Mouse (Mus musculus): ENCODE results near the gene Prr36. TPM values are rescaled to one million over a fixed set of nuclear protein-coding genes. Genes with fewer than 3 reads are reported as not detected.

Prr36 gene
- polyA plus RNA-seq, 1 experiment from 2014 or later, result 0.12 TPM

DNA sequence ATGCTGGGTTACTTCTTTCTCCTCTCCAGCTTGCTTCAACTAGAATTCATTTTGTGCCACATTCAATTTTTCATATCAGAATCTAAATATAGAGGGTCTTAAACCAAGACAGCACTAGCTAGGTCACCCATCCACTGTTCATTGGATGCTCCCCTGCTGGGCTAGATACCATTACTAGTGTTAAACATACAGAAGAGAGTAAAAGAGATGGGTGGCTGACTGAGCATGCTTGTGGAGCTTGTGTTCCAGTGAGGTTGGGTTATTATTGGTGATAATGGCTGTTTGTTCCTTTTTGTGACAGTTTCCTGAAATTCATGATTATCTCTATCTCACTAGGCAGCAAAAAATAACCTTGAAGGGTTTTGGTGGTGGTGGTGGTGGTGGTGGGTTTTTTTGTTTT lies 4.8 kb upstream of the Prr36 start:
- no peak overlapping the region for H3K27ac ChIP-seq (ENCODE audit: low read depth)
- H3K9me3 ChIP-seq (ENCODE audit: low read length), result no peaks in the 10 kb centered on the region
- peaks cover 7% of the 10 kb centered on the region; the same call in 1 of the 2 replicates for H3K4me1 ChIP-seq (ENCODE audit: insufficient read depth)
- peaks cover 27% of the 10 kb centered on the region for H3K27me3 ChIP-seq (ENCODE audit: insufficient read depth, low read length)
- ATAC-seq, result no peak
- no peak for DNase-seq
- no peaks in the 10 kb centered on the region for H3K36me3 ChIP-seq (replicated peaks; ENCODE audit: insufficient read depth, low read length)
- no peak overlapping the region for H3K4me2 ChIP-seq (ENCODE audit: low read depth, low read length)
- no peak for TF ChIP-seq EP300 (IDR thresholded peaks at IDR 0.05; ENCODE audit: low read depth)
- no peak for TF ChIP-seq CTCF (IDR thresholded peaks at IDR 0.05; ENCODE audit: low read depth)
- no peak overlapping the region for H3K4me3 ChIP-seq (ENCODE audit: low read depth, low read length)
- H3K9ac ChIP-seq (replicated peaks), result no peak overlapping the region

GRCm38 (mm10) chr8:4219617-4220016 lies 2.4 kb upstream of the Prr36 start:
- WGBS (ENCODE audit: insufficient replicate concordance), result 85% methylated on average over 3 of the region's 3 CpGs
- TF ChIP-seq EP300 (IDR thresholded peaks at IDR 0.05; ENCODE audit: low read depth) (no peak), CTCF (IDR thresholded peaks at IDR 0.05; ENCODE audit: low read depth) (no peak)
- ATAC-seq, result no peak

DNA sequence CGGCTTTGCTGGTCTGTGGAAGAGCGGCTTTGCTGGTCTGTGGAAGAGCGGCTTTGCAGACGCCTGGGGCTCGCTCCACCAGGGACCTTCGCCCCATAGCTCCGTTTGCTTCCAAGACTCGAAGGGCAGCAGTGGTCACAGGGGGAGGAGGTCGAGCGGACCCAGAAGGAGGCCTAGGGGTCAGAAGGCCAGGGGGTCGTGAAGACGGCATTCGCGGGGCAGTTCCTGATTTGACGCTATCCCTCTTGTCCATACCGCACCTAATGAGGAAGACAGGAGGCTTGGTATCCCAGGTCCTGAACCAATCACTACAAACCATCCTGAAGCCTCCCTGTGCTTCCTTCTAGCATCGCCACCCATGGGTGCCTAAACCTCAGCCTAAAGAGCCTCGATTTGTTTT lies 963 bp downstream of the Prr36 start:
- Histone ChIP-seq H3K9ac (replicated peaks) (no peak overlapping the region), H3K36me3 (replicated peaks; ENCODE audit: insufficient read depth, low read length) (no peaks in the 10 kb centered on the region), H3K27ac (ENCODE audit: low read depth) (no peak overlapping the region), H3K4me2 (ENCODE audit: low read depth, low read length) (no peak overlapping the region), H3K27me3 (ENCODE audit: insufficient read depth, low read length) (peaks cover 46% of the 10 kb centered on the region), H3K9me3 (ENCODE audit: low read length) (no peaks in the 10 kb centered on the region), H3K4me3 (ENCODE audit: low read depth, low read length) (peak overlapping the region; percentile 40; the same call in 1 of the 2 replicates), H3K4me1 (ENCODE audit: insufficient read depth) (peaks cover 28% of the 10 kb centered on the region)
- WGBS (ENCODE audit: insufficient replicate concordance), result 21% methylated on average over 18 of the region's 18 CpGs
- ATAC-seq, result no peak
- TF ChIP-seq EP300 (IDR thresholded peaks at IDR 0.05; ENCODE audit: low read depth) (no peak), CTCF (IDR thresholded peaks at IDR 0.05; ENCODE audit: low read depth) (no peak)
- no peak for DNase-seq

More at GRCm38 (mm10) chr8:4219617-4220016, 2.4 kb upstream of the Prr36 start:
- Histone ChIP-seq H3K4me3 (ENCODE audit: low read depth, low read length) (no peak overlapping the region), H3K36me3 (replicated peaks; ENCODE audit: insufficient read depth, low read length) (no peaks in the 10 kb centered on the region), H3K9me3 (ENCODE audit: low read length) (no peaks in the 10 kb centered on the region), H3K27me3 (ENCODE audit: insufficient read depth, low read length) (peaks cover 37% of the 10 kb centered on the region), H3K4me2 (ENCODE audit: low read depth, low read length) (no peak overlapping the region), H3K4me1 (ENCODE audit: insufficient read depth) (peaks cover 14% of the 10 kb centered on the region; the same call in 1 of the 2 replicates), H3K27ac (ENCODE audit: low read depth) (no peak overlapping the region), H3K9ac (replicated peaks) (no peak overlapping the region)
- no peak for DNase-seq

GRCm38 (mm10) chr8:4214006-4214980 lies 3.0 kb downstream of the Prr36 start:
- Histone ChIP-seq H3K36me3 (replicated peaks; ENCODE audit: insufficient read depth, low read length) (no peaks in the 10 kb centered on the region), H3K4me1 (ENCODE audit: insufficient read depth) (peaks cover 28% of the 10 kb centered on the region), H3K9me3 (ENCODE audit: low read length) (no peaks in the 10 kb centered on the region), H3K27ac (ENCODE audit: low read depth) (no peak overlapping the region), H3K9ac (replicated peaks) (no peak overlapping the region), H3K4me2 (ENCODE audit: low read depth, low read length) (peak overlapping the region; percentile 71), H3K27me3 (ENCODE audit: insufficient read depth, low read length) (peaks cover 46% of the 10 kb centered on the region), H3K4me3 (ENCODE audit: low read depth, low read length) (peak overlapping the region; percentile 45)
- DNase-seq (peak; percentile 72), ATAC-seq (peak; percentile 77)
- TF ChIP-seq EP300 (IDR thresholded peaks at IDR 0.05; ENCODE audit: low read depth) (no peak), CTCF (IDR thresholded peaks at IDR 0.05; ENCODE audit: low read depth) (no peak)
- WGBS (ENCODE audit: insufficient replicate concordance), result 6% methylated on average over 33 of the region's 33 CpGs

DNA sequence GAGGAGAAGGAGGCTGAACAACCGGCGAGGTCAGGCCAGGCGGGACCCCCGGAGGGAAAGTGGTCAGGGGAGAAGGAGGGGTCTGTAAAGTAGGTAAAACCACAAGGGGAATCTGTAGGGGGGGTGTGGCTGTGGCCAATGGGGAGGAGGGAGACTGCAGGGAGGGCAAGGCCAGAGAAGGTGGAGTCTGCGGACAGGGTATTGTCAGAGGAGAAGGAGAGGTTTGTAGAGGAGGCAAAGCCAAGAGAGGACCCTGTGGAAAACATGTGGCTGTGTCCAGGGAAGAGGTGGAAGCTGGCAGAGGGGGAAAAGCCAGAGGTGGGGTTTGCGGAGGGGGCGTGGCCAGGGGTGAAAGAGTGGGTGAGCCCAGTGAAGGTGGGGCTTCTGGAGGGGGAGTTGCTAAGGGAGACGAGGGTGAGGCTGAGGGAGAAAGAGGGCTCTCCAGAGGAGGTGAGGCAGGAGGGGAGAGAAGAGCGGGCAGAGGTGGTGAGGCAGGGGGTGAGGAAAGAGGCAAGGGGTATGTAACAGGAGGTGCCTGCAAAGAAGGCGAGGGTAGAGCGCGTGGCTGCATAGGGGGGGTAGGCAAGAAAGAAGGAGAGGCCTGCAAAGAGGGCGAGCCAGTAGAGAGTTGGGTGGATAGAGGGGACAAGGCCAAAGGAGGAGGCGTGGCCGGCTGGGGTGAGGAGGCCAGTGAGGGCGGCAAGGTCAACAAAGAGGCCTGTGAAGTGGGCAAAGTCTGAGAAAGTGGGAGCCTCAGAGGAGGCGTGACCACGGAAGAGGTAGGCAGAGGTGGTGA lies 3.9 kb downstream of the Prr36 start:
- ATAC-seq (peak; percentile 60), DNase-seq (peak; percentile 59)
- peak overlapping the region; percentile 71 for H3K4me2 ChIP-seq (ENCODE audit: low read depth, low read length)
- H3K9ac ChIP-seq (replicated peaks), result peak overlapping the region; percentile 57; the same call in 1 of the 2 replicates
- peaks cover 28% of the 10 kb centered on the region for H3K4me1 ChIP-seq (ENCODE audit: insufficient read depth)
- peak overlapping the region; percentile 45 for H3K4me3 ChIP-seq (ENCODE audit: low read depth, low read length)
- H3K9me3 ChIP-seq (ENCODE audit: low read length), result no peaks in the 10 kb centered on the region
- TF ChIP-seq EP300 (IDR thresholded peaks at IDR 0.05; ENCODE audit: low read depth), result no peak
- no peak for TF ChIP-seq CTCF (IDR thresholded peaks at IDR 0.05; ENCODE audit: low read depth)
- H3K27ac ChIP-seq (ENCODE audit: low read depth), result no peak overlapping the region
- no peaks in the 10 kb centered on the region for H3K36me3 ChIP-seq (replicated peaks; ENCODE audit: insufficient read depth, low read length)
- peaks cover 46% of the 10 kb centered on the region for H3K27me3 ChIP-seq (ENCODE audit: insufficient read depth, low read length)
- WGBS (ENCODE audit: insufficient replicate concordance), result 3% methylated on average over 18 of the region's 18 CpGs

GRCm38 (mm10) chr8:4212809-4213209 lies 4.5 kb downstream of the Prr36 start:
- Histone ChIP-seq H3K27me3 (ENCODE audit: insufficient read depth, low read length) (peaks cover 41% of the 10 kb centered on the region), H3K9ac (replicated peaks) (peak overlapping the region; percentile 57; the same call in 1 of the 2 replicates)
- ATAC-seq, result peak; percentile 28

More at GRCm38 (mm10) chr8:4212809-4213209, 4.5 kb downstream of the Prr36 start:
- peak overlapping the region; percentile 45 for H3K4me3 ChIP-seq (ENCODE audit: low read depth, low read length)
- H3K4me1 ChIP-seq (ENCODE audit: insufficient read depth), result peaks cover 28% of the 10 kb centered on the region
- no peak overlapping the region for H3K27ac ChIP-seq (ENCODE audit: low read depth)
- WGBS (ENCODE audit: insufficient replicate concordance), result under 1% methylated on average over 25 of the region's 25 CpGs
- peak overlapping the region; percentile 71 for H3K4me2 ChIP-seq (ENCODE audit: low read depth, low read length)
- H3K36me3 ChIP-seq (replicated peaks; ENCODE audit: insufficient read depth, low read length), result no peaks in the 10 kb centered on the region
- DNase-seq, result peak; percentile 40
- no peak for TF ChIP-seq EP300 (IDR thresholded peaks at IDR 0.05; ENCODE audit: low read depth)
- no peak for TF ChIP-seq CTCF (IDR thresholded peaks at IDR 0.05; ENCODE audit: low read depth)
- H3K9me3 ChIP-seq (ENCODE audit: low read length), result no peaks in the 10 kb centered on the region
